Mouse (Mus musculus) MEL (cell line): ENCODE results near the gene Hnrnpc. TPM values are rescaled to one million over a fixed set of nuclear protein-coding genes. Genes with fewer than 3 reads are reported as not detected.
A peak's percentile ranks its signal among the peaks of the same experiment; 100 is the strongest.

ENCODE experiments used
- DNase-seq: peaks from one replicate; pipeline ENCODE4 v3.0.0; 2011; ENCODE audit warnings: low read depth, low spot score
- H3K27ac ChIP-seq: 2 replicates; pipeline ENCODE4 v1.5.1; 2012; ENCODE audit warnings: low read depth, mild to moderate bottlenecking, control low read depth, low read length, moderate library complexity; ENCODE audit not compliant: control insufficient read depth
- H3K27me3 ChIP-seq, 2 experiments: fragments of 150-350 bp in 1 of 2; sonication (generic) in 1 of 2; 2 replicates each; pipeline ENCODE4 v1.6.1; 2012; ENCODE audit warnings: low read length in 2 of 2, mild to moderate bottlenecking in 2 of 2, improper control_type of control experiment in 1 of 2, moderate library complexity in 1 of 2; ENCODE audit not compliant: insufficient read depth in 2 of 2, control insufficient read depth in 1 of 2
- H3K36me3 ChIP-seq, 2 experiments: 2 replicates each; pipeline ENCODE4 v1.6.1; 2012 to 2014; ENCODE audit warnings: low read length in 2 of 2, improper control_type of control experiment in 1 of 2, inconsistent platforms in 1 of 2, mild to moderate bottlenecking in 1 of 2; ENCODE audit not compliant: insufficient read depth in 2 of 2, control insufficient read depth in 1 of 2
- H3K4me1 ChIP-seq, 2 experiments: fragments of 150-350 bp in 1 of 2; sonication (generic) in 1 of 2; 2 replicates each; pipeline ENCODE4 v1.6.1; 2012; ENCODE audit warnings: low read length in 2 of 2, improper control_type of control experiment in 1 of 2, mild to moderate bottlenecking in 1 of 2; ENCODE audit not compliant: insufficient read depth in 2 of 2, control insufficient read depth in 1 of 2
- H3K4me3 ChIP-seq, 2 experiments: fragments of 150-350 bp in 1 of 2; sonication (generic) in 1 of 2; 2 replicates each; pipeline ENCODE4 v1.5.1; 2012; ENCODE audit warnings: low read depth in 2 of 2, low read length in 2 of 2, mild to moderate bottlenecking in 2 of 2, moderate library complexity in 2 of 2, control low read depth in 1 of 2, improper control_type of control experiment in 1 of 2; ENCODE audit not compliant: control insufficient read depth in 1 of 2, insufficient read depth in 1 of 2
- H3K79me2 ChIP-seq: 2 replicates; pipeline ENCODE4 v1.6.1; 2012; ENCODE audit warnings: mild to moderate bottlenecking, low read length, moderate library complexity; ENCODE audit not compliant: control insufficient read depth, poor library complexity, insufficient read depth
- H3K9ac ChIP-seq: 2 replicates; pipeline ENCODE4 v1.6.1; 2012; ENCODE audit warnings: low read depth, mild to moderate bottlenecking, control low read depth, low read length, moderate library complexity; ENCODE audit not compliant: control insufficient read depth, poor library complexity, severe bottlenecking
- H3K9me3 ChIP-seq: fragments of 150-350 bp; sonication (generic); replicated peaks from 2 replicates; pipeline ENCODE4 v1.6.1; 2012; ENCODE audit warnings: mild to moderate bottlenecking, low read length, improper control_type of control experiment, moderate library complexity; ENCODE audit not compliant: insufficient read depth
- CHD1 ChIP-seq: IDR thresholded peaks from 2 replicates; pipeline ENCODE4 v1.6.1; 2012; ENCODE audit warnings: low read depth, mild to moderate bottlenecking, inconsistent platforms, low read length, improper control_type of control experiment
- CHD2 ChIP-seq: IDR thresholded peaks from 2 replicates; pipeline ENCODE4 v1.6.1; 2011; ENCODE audit warnings: low read length, improper control_type of control experiment
- EP300 ChIP-seq, 2 experiments: IDR thresholded peaks; 2 replicates each; pipeline ENCODE4 v1.6.1; 2011; ENCODE audit warnings: improper control_type of control experiment in 2 of 2, low read length in 2 of 2, low read depth in 1 of 2, mild to moderate bottlenecking in 1 of 2
- GABPA ChIP-seq: IDR thresholded peaks from 2 replicates; pipeline ENCODE4 v1.6.1; 2012; ENCODE audit warnings: low read depth, mild to moderate bottlenecking, inconsistent platforms, low read length, improper control_type of control experiment, moderate library complexity
- GATA1 ChIP-seq: IDR thresholded peaks from 2 replicates; pipeline ENCODE4 v1.6.1; 2011; ENCODE audit warnings: low read depth, low read length, improper control_type of control experiment
- MEF2A ChIP-seq: IDR thresholded peaks from 2 replicates; pipeline ENCODE4 v1.6.1; 2014; ENCODE audit warnings: low read depth, mild to moderate bottlenecking, inconsistent platforms, low read length, improper control_type of control experiment; ENCODE audit not compliant: poor library complexity, insufficient replicate concordance, severe bottlenecking; ENCODE audit errors: extremely low read depth
- NRF1 ChIP-seq: IDR thresholded peaks from 2 replicates; pipeline ENCODE4 v1.6.1; 2014; ENCODE audit warnings: low read depth, mild to moderate bottlenecking, inconsistent platforms, low read length, improper control_type of control experiment, moderate library complexity; ENCODE audit not compliant: poor library complexity, insufficient read depth, severe bottlenecking
- RAD21 ChIP-seq: IDR thresholded peaks from 2 replicates; pipeline ENCODE4 v1.6.1; 2011; ENCODE audit warnings: mild to moderate bottlenecking, low read depth, low read length, improper control_type of control experiment
- USF1 ChIP-seq: IDR thresholded peaks from 2 replicates; pipeline ENCODE4 v1.6.1; 2014; ENCODE audit warnings: low read depth, mild to moderate bottlenecking, inconsistent platforms, low read length, improper control_type of control experiment, moderate library complexity
- ZC3H11A ChIP-seq: IDR thresholded peaks from 2 replicates; pipeline ENCODE4 v1.6.1; 2012; ENCODE audit warnings: low read depth, mild to moderate bottlenecking, inconsistent platforms, low read length, improper control_type of control experiment
- ZNF384 ChIP-seq: IDR thresholded peaks from 2 replicates; pipeline ENCODE4 v1.6.1; 2012; ENCODE audit warnings: low read depth, mild to moderate bottlenecking, inconsistent platforms, low read length, improper control_type of control experiment
- polyA plus RNA-seq, 2 experiments: library from polyadenylated mRNA; stranded (reverse) in 1 of 2; unstranded in 1 of 2; fragments of >175 nt in 1 of 2; fragments of >200 nt in 1 of 2; gene quantifications; 2 replicates each; pipeline versions ENCODE4 v1.2.1 to v1.2.4; 2012; ENCODE audit warnings: low replicate concordance in 2 of 2, low read depth in 1 of 2; ENCODE audit not compliant: insufficient read length in 2 of 2, insufficient read depth in 1 of 2, missing spikeins in 1 of 2
- total RNA-seq: library from RNA; depleted of rRNA; stranded (reverse); fragments of 300-350 nt; gene quantifications from 2 replicates; pipeline ENCODE4 v1.2.3, GENCODE M21; 2012

Hnrnpc gene
- total and polyA plus RNA-seq, 3 experiments: 272 to 3,096 (median 626) TPM

DNA sequence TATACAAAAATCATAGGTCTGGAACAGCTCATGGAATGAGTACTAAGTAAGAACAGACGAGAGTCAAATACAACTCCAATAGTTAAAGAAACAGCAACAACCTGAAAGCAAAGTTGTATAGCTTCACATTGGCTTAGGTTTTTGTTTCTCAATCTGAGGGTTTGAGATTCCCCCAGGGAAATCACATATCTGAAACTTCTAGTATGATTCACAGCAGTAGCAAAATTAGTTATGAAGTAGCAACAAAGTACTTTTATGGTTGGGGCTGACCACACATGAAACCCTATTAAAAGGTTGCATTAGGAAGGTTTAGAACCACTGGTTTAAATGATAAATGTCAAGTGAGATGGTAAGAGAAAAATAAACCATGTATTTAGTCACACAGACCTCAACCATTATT is 9.3 kb downstream of the Hnrnpc start:
- H3K4me3 ChIP-seq: no peak overlapping the region
- H3K79me2 ChIP-seq: peaks cover 53% of the 10 kb centered on the region
- H3K9me3 ChIP-seq: no peaks in the 10 kb centered on the region
- H3K36me3 ChIP-seq: peaks cover 49% of the 10 kb centered on the region in 2 experiments
- H3K4me1 ChIP-seq: 0 out of 4 replicates have a peak, but pooled peaks cover 0 to under 1% of the 10 kb centered on the region in 2 experiments
- H3K27ac ChIP-seq: no peak overlapping the region
- H3K9ac ChIP-seq: no peak overlapping the region
- no peaks in the 10 kb centered on the region for H3K27me3 ChIP-seq
- DNase-seq: no peak
- TF ChIP-seq MEF2A: no peak
- no peak for TF ChIP-seq CHD2
- TF ChIP-seq EP300 (IDR thresholded peaks at IDR 0.05; ENCODE audit: low read depth in 1 of 2, low read length in 2 of 2): no peak
- TF ChIP-seq GABPA: no peak
- TF ChIP-seq CHD1: no peak

DNA sequence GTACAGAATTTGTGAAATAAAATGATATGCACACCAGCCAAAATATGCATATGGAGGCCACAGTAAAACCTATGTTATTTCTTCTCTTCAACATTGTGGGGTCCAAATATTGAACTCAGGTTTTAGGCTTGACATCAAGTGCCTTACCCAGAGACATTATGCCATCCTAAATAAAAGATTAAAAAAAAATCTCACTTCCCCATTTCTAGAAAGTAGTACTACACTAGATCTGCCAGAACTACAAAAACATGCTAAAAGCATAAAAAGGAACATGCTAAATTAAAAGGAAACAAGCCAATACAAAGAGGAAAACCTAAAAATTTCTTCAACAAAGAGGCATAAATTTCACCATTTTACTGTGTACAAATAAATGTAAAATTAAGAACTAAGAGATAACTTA is 20.7 kb downstream of the Hnrnpc start:
- Histone ChIP-seq H3K4me1 (peaks cover 0 to 4% of the 10 kb centered on the region in 2 experiments; a peak in 2 of 4 replicates), H3K79me2 (peaks cover 6% of the 10 kb centered on the region; the same call in 1 of the 2 replicates), H3K9me3 (no peaks in the 10 kb centered on the region), H3K4me3 (no peak overlapping the region), H3K27ac (no peak overlapping the region), H3K9ac (no peak overlapping the region), H3K36me3 (peaks cover 36 to 73% of the 10 kb centered on the region in 2 experiments), H3K27me3 (no peaks in the 10 kb centered on the region)
- TF ChIP-seq ZC3H11A (no peak), RAD21 (no peak), ZNF384 (peak; percentile 84), GATA1 (no peak)
- DNase-seq: no peak

DNA sequence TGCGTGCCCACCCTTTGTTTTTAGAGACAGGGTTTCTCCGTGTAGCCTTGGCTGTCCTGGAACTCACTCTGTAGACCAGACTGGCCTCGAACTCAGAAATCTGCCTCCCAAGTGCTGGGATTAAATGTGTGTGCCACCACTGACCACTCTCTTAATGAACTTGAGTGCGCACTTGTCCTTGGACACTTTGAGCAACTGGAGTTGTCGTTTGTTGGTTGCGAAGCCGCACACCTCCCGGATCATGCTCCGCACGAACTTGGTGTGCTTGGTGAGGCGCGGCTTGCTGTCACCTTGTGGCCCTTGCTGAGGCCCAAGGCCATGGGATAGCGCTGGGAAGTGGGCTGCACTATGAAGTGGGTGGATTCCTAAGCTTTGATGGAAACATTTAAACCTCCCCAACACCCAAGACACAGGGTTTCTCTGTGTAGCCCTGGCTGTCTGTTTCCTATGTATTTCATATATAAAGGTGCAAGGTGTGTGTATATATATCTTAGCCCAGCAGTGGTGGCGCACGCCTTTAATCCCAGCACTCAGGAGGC is 32.2 kb downstream of the Hnrnpc start:
- Histone ChIP-seq H3K36me3 (peaks cover 2 to 15% of the 10 kb centered on the region in 2 experiments), H3K9ac (no peak overlapping the region), H3K79me2 (no peaks in the 10 kb centered on the region), H3K9me3 (no peaks in the 10 kb centered on the region), H3K27me3 (no peaks in the 10 kb centered on the region), H3K4me3 (no peak overlapping the region), H3K27ac (no peak overlapping the region), H3K4me1 (no peaks in the 10 kb centered on the region)
- DNase-seq: no peak
- TF ChIP-seq NRF1 (no peak), USF1 (no peak), GABPA (no peak), GATA1 (no peak), CHD2 (no peak)
